Mouse (Mus musculus): ENCODE results near the gene Hdac7. TPM values are rescaled to one million over a fixed set of nuclear protein-coding genes. Genes with fewer than 3 reads are reported as not detected.
A peak's percentile ranks its signal among the peaks of the same experiment; 100 is the strongest.

Gene Hdac7
- total RNA-seq, 2 experiments from 2014 or later: 23.7 to 25.9 TPM

DNA sequence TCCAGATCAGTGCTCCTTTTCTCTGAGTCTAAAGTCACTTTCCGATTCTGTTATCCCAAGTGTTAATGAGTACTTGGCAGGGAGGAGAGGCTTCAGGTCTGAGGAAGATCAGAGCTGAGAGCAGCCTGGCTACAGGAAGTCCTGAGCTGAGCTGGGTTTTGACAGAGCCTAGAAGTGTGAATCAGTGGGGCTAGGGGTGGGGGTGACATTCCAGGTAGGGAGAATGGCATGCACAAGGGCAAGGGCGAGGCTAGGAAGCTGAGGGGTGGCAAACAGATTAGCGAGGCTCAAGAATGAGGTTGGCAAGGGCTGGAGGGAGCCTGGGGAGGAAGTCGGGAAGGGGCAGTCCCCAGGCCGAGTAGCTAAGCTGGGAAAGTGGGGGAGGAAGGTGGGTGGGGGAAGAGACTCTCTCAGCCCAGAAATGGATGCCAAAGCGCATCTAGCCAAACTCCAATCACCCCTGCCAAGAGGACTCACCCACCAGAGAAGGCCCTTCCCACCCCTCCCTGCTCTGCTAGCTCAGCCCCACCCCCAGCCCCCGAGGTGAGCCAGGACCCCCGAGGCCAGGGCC, 6.7 kb downstream of the Hdac7 start:
- DNase-seq (ENCODE audit: low spot score in 2 of 2): no peak
- intact Hi-C loops (cut with DNase I): no loop called here

DNA sequence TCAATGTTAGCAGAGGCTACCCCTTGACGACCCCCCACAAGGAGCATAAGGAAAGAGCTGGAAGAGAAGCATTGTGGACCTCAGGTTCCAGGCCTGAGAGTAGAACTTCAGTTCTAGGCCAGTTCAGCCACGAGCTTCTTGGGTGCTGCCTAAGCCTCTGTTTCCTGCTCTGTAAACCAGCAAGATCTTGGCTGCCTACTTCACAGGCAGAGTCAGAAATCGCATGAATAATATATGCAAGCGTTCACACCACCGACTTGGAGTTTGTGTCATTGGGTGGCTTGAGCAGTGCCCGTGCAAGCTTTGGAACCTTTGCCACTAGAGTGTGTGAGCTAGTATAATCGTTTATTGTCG, 7.4 kb downstream of the Hdac7 start:
- intact Hi-C loops (cut with DNase I): no loop called here
- no peak for DNase-seq (ENCODE audit: low spot score in 2 of 2)

DNA sequence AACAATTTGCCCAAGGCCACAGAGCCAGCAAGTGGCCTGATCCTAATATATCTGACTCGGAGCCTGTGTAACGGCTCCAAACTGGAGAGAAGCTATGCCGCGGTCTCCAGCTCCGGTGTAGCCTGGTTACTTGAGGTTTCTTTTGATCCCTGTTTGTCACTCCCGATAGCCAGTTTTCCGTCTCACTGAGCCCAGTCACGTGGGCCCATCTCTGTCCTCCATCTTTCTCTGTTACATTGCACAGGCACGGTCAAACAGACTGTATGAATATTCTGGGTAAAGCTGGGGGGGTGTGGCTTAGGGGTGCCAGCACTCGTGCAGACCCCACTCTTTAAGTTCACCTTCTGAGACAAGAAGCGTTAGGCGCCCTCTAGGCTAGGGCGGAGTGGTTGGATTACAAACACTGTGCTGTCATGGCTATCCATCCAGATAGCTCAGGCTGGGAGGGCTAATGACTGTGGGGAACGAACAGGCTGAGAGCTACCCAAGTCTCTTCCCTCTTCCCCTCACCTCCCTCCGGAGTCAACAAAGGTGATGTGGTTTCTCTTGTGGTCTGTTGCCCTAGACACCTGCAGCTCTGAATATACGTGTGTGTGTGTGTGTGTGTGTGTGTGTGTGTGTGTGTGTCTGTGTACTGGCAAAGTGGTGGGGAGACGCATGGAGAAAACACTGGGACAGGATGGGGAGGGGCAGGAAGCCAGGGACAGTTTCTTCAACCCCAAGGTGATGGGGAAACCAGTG, 8.0 kb downstream of the Hdac7 start:
- DNase-seq (ENCODE audit: low spot score in 2 of 2): no peak
- intact Hi-C loops (cut with DNase I): no loop called here

GRCm38 (mm10) chr15:97832764-97833479, 11.4 kb downstream of the Hdac7 start:
- no peak for DNase-seq (ENCODE audit: low spot score in 2 of 2)
- intact Hi-C loops (cut with DNase I): loop anchor here (5.0 kb wide), 1 partner anchor 46 kb away; no protein-coding TSS in a partner anchor

DNA sequence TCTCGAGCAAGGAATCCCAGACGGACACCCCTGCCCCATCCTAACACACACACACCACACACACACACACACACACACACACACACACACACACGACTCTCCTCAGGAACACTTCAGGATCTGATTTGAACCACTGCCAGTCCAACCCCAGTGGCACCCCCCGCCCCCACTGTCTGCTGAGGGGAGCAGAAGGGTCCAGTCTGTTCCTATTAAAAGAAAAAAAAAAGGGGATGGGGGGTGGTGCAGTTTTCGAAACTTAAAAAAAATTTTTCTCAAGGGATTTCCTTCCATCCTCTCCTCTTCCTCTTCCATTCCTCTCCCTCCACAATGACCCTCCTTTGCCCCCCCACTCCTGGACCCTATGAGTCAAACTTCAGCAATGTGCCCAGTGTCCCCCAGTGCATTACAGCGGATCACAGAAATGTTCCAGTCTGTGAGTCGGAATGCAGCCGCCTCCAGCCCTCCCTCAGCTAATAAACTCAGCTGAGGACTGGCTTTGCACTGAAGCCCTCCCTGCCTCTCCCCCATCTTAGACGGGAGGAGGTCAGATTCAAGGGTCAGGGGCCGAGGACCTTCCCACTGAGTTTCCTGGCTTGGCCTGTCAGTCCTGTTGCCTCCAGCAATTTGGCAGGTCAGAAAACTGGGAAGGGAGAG, 12.2 kb downstream of the Hdac7 start:
- no peak for DNase-seq (ENCODE audit: low spot score in 2 of 2)
- intact Hi-C loops (cut with DNase I): loop anchor here (5.0 kb wide), 1 partner anchor 45 kb away; no protein-coding TSS in a partner anchor

DNA sequence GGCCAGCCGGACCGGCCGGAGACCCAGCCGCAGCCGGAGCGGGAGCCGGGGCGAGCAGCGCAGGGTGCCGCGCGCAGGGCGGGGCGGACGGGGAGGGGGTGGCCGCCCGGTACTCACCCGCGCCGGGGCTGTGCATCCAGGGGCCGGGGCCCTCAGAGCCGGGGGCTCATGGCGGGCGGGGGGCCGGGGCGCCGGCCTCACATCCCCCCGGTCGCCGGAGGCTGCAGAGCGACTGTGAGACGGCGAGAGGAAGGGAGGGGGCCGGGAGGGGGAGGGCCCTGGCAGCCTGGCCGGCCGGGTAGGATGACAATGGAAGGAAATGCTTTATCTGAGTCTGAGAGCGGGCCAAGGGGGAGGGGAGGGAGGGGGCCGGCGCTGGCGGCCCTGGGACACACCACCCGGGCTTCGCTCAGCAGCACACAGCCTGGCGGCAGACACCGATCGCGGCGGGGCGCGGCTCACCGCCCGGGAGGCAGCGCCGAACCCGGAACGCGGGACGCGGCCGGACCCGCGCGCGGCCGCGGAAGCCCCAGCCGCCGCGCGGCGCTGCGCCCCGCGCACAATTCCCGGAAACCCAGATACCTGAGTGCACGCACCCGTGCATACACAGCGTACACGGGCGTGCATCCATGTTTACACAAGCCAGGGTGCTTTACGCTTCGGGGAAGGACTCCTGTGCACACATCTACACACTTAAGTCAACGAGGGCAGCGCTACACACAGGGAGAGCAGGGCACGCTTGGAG, 12.9 kb downstream of the Hdac7 start:
- intact Hi-C loops (cut with DNase I): loop anchor here (5.0 kb wide), 1 partner anchor 44 kb away; no protein-coding TSS in a partner anchor
- DNase-seq (ENCODE audit: low spot score in 2 of 2): peak; percentile 42 to 44

GRCm38 (mm10) chr15:97830788-97831241, 13.5 kb downstream of the Hdac7 start:
- intact Hi-C loops (cut with DNase I): loop anchor here (5.0 kb wide), 1 partner anchor 44 kb away; no protein-coding TSS in a partner anchor
- DNase-seq (ENCODE audit: low spot score in 2 of 2): no peak

DNA sequence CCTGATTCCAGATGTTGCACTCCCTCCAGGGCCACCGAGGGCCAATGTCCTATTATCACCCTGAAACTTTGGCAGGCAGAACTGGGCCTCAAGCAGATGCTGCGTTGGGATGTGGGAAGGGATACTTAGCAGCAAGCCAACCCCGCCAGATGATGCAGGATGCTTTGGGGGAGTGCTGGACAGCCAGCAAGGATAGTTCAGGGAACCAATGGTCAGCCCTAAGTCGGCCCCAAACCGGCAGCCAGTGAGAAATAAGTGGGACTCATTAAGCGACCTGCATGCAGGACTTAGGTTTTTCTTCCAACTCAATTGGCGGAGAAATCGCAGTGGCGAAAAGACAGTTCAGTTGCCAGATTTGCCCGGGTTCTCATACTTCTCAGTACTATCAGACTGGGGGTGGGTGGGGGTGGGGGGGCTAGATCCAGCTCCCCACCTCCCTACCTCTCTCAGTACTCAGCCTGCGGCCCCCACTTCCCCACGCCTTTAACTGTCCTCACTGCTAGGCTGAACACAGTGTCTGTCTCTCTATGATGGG, 14.0 kb downstream of the Hdac7 start:
- intact Hi-C loops (cut with DNase I): loop anchor here (5.0 kb wide), 1 partner anchor 43 kb away; no protein-coding TSS in a partner anchor
- no peak for DNase-seq (ENCODE audit: low spot score in 2 of 2)

DNA sequence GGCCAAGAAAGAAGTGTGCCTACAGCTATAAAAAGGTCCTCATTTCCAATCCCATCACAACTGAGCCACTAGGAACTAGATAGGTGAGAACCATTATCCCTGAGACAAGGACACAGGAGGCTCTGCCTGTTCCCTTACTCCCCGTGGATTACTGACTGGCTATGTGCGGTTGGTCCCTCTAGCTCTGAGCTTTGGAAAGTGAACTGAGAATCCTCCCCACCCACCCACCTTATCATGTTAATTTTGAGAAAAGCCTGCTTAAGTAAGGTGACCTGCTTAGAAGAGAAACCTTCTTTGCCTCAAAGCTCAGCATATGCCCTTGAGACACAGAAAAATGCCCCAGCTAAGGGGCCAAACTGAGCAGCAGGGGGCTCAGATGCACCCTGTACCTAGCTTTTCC, 14.9 kb downstream of the Hdac7 start:
- intact Hi-C loops (cut with DNase I): no loop called here

DNA sequence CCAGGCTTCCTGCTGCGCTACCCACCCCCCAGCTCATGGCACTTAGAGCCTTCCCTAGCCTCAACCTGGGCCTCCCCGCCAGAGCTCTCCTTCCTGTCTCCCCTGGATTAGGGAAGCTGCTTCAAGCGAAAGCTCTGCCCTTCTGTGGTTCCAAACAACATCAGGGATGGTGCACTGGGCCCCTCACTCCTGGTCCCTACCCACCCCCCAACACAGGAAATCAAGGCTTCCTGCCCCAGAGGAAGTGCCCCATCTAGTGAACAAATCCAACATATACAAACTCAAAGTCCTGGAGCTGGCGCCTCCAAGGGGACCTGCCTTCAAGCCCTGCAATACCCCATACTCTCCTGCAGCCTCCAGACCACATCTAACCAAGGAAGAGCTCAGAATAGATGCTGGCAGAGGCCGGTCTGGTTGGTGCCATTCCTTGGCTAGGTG, 15.4 kb downstream of the Hdac7 start:
- intact Hi-C loops (cut with DNase I): no loop called here
- no peak for DNase-seq (ENCODE audit: low spot score in 2 of 2)

More for the DNA sequence above, 14.9 kb downstream of the Hdac7 start:
- no peak for DNase-seq (ENCODE audit: low spot score in 2 of 2)

DNA sequence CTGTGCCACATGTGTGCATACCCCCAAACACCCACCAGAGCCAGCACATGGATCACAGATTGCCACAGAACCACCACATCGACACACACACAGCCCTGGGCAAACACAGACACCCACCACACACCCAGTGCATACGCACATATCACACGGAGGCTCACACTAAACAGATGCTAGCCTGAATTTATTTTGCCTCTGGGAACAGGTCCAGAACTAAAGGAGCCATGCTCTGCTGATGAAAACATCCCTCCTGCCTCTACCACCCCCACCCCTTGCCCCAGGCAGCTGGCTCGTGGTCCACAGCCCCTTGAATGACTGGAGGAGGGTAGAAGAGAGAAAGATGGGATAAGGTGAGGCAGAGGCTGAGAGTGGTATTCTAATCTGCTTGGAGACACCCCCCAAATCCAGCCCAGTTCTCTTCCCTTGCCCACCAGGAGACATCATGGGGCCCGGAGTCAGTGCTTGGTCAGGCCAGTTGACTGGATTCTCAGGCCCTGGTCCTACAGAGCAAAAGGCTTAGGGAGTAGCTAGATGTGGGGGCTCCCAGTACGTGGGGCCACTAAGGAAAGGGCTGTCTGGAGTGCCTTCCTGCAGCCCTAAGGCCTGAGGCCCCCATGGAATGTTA, 16.0 kb downstream of the Hdac7 start:
- intact Hi-C loops (cut with DNase I): no loop called here
- peak; percentile 30 to 79 for DNase-seq (ENCODE audit: low spot score in 2 of 2)

DNA sequence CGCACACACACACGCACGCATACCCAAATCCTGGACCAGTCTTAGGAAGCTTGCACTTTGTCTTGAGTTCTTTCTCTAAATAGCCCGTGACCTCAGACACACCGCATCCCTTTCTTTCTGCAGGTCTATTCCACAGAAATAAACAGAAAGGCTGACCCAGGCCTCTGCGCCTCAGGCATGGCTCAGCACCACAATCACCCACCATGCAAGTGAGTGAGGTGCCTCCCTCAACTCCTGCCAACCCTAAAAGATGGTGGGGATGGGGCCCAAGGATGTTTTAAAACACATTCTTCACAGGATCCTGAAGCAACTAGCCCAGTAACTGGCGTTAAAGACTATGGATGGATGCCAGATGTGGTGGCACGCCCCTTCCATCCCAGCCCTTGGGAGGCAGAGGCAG, 16.9 kb downstream of the Hdac7 start:
- DNase-seq (ENCODE audit: low spot score in 2 of 2): no peak
- intact Hi-C loops (cut with DNase I): no loop called here

DNA sequence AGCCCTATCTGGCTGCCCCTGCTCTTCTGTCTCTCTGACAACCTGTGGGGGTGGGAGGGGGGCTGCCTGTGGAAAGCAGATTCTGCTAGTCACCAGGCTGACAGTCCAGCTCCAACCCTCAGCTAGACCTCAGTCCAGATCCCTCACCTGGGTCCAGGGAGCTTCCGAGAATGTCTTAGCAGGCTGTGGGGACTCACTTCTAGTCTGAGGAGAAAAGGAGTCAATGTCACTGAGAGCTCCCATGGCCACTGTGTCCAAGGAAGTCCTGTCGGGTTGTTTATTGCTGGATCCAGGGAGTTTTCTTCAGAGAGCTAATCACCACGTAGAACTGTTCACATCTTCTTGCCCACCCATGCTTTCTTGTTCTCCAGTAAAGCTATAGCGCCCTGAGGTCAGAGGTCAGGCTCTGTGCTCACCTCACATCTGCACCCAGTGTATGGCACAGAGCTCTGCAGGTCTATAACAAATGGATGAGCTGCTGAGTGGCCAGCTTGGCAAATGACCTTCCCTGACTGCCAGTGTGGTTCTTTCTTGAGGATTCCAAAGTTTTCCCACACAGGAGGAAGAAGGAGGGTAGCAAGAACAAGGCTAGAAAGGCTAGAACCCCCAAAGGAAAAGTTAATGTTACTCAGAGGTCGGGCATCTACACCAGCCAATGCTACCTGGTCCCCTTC, 17.6 kb downstream of the Hdac7 start:
- intact Hi-C loops (cut with DNase I): no loop called here
- DNase-seq (ENCODE audit: low spot score in 2 of 2): no peak

DNA sequence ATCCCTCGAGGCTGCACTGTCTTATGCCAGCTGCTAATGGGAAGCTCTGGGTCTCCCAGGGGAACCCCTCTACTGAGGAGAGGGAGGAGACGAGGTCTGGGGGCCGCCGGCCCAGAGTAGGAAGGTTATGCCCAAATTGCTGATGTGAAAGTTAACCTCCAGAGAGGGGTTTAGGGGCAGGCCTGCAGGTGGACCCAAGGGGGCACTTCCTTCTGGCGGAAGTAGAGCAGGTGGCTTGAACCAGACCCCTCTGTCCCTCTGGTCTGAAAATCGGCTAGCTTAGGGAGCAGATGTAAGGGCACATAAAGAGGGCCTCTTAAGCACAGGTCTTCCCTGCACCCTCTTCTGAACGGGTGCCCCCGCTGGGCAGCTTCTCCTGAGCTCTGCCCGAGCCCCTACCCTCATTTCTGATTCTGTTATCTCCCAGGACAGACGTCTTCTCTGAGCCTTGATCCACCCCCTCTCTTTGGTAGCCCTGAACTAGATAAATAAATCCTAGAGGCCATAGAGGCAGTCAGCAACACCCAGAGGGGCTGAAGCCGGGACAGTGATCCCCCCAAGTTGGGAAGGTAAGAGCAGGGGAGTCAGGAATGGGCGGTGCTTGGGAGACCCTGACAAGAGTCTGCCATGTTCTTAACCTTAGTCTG, 18.2 kb downstream of the Hdac7 start:
- no peak for DNase-seq (ENCODE audit: low spot score in 2 of 2)
- intact Hi-C loops (cut with DNase I): no loop called here

- peak; percentile 73 to 79 for DNase-seq (ENCODE audit: low spot score in 2 of 2)
- intact Hi-C loops (cut with DNase I): no loop called here
Observed at GRCm38 (mm10) chr15:97825071-97825940, 19.0 kb downstream of the Hdac7 start.

DNA sequence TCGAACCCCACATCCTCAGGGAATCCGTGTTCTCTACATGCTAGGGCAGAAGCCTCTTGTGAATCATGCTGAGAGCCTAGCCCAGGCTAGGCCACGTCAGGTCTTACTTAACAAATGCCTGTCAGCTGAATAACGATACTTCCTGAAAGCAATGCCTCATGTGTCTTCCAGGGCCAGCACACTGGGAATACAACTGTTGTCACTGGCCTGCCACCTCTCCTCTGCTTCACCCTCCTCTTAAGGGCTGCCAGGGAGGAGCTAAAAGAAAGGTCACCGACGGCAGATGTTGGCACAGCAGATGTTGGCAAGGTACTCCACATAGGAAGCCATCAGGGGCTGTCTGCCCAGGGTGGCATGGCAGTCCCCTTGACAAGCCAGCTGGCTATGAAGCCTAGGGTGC, 20.3 kb downstream of the Hdac7 start:
- DNase-seq (ENCODE audit: low spot score in 2 of 2): no peak
- intact Hi-C loops (cut with DNase I): no loop called here

DNA sequence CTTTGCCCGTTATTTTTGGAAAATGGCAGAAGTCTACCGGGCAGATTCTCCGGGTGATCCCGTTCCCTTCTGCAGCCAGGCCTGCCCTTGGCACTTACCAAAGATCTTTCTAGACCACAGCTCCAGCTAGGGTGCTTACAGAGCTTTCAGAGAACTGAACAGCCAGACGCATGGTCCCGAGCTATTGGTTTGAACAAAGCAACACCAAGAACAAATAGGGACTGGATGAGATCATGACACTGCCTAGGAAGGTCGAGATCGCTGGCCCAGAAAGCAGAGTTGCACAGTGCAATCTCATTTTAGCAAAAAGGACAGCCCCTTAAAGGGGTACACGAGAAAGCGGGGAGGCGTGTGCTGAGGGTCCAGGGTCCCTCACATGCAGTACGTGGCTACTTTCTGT, 20.8 kb downstream of the Hdac7 start:
- no peak for DNase-seq (ENCODE audit: low spot score in 2 of 2)
- intact Hi-C loops (cut with DNase I): no loop called here
